Mouse (Mus musculus): ENCODE measurements at regions not wholly inside any gene's neighbourhood (a gene's known extent, or its start where the extent isn't known, plus 50 kb on each side); places are given as distances from the start of the nearest gene placed in this dataset.

DNA sequence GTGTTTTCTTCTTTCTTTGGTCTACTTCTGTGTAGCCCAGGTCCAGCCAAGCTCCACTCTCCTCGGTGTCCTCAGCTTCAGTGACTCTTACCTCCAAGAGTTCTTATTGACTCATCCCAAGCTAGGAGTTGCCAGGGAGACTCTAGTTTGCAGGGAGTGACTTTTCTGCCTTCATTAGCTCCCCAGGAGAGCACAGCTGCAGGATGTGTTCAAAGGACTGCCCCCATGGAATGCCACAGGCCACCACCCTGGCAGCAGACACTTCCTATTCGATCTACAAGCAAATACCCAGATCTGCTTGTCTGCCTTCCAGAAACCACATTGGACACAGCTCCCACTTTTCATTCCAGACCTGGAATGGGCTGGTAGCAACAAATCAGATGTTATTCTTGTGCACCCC, 269.6 kb upstream of the Tnp1 start:
- no peak for DNase-seq (ENCODE audit: extremely low read depth, low read depth, low spot score)
- H3K4me3 ChIP-seq (ENCODE audit: insufficient read depth, low read depth, low read length), result no peak overlapping the region
- no peak for TF ChIP-seq CTCF (IDR thresholded peaks at IDR 0.05; ENCODE audit: low read depth, low read length)
- no peak for TF ChIP-seq POLR2A (IDR thresholded peaks at IDR 0.05; ENCODE audit: extremely low read depth, insufficient read depth, low read length)
- H3K36me3 ChIP-seq (ENCODE audit: control insufficient read depth, insufficient read depth, low read length), result no peaks in the 10 kb centered on the region
- no peaks in the 10 kb centered on the region for H3K79me2 ChIP-seq (ENCODE audit: control insufficient read depth, insufficient read depth, low read length)
- H3K4me1 ChIP-seq (ENCODE audit: control insufficient read depth, insufficient read depth, low read length), result no peaks in the 10 kb centered on the region
- H3K9ac ChIP-seq (ENCODE audit: low read depth, low read length), result no peak overlapping the region
- no peaks in the 10 kb centered on the region for H3K27me3 ChIP-seq (ENCODE audit: control insufficient read depth, insufficient read depth, low read length)
- H3K27ac ChIP-seq (replicated peaks; ENCODE audit: insufficient read depth, low read depth, low read length), result no peak overlapping the region
- 76% methylated on average over 2 of the region's 2 CpGs for WGBS

GRCm38 (mm10) chr1:73274480-73274879, 258.8 kb upstream of the Tnp1 start:
- no peak overlapping the region for H3K9ac ChIP-seq (ENCODE audit: low read depth, low read length)
- no peaks in the 10 kb centered on the region for H3K4me1 ChIP-seq (ENCODE audit: control insufficient read depth, insufficient read depth, low read length)
- no peaks in the 10 kb centered on the region for H3K36me3 ChIP-seq (ENCODE audit: control insufficient read depth, insufficient read depth, low read length)
- H3K4me3 ChIP-seq (ENCODE audit: insufficient read depth, low read depth, low read length), result no peak overlapping the region
- TF ChIP-seq CTCF (IDR thresholded peaks at IDR 0.05; ENCODE audit: low read depth, low read length), result 0 out of 2 replicates have a peak, but pooled peaks have one; percentile 26
- no peak for TF ChIP-seq POLR2A (IDR thresholded peaks at IDR 0.05; ENCODE audit: extremely low read depth, insufficient read depth, low read length)
- 47% methylated on average over 2 of the region's 2 CpGs for WGBS
- no peak overlapping the region for H3K27ac ChIP-seq (replicated peaks; ENCODE audit: insufficient read depth, low read depth, low read length)
- H3K79me2 ChIP-seq (ENCODE audit: control insufficient read depth, insufficient read depth, low read length), result no peaks in the 10 kb centered on the region
- no peaks in the 10 kb centered on the region for H3K27me3 ChIP-seq (ENCODE audit: control insufficient read depth, insufficient read depth, low read length)
- no peak for DNase-seq (ENCODE audit: extremely low read depth, low read depth, low spot score)

DNA sequence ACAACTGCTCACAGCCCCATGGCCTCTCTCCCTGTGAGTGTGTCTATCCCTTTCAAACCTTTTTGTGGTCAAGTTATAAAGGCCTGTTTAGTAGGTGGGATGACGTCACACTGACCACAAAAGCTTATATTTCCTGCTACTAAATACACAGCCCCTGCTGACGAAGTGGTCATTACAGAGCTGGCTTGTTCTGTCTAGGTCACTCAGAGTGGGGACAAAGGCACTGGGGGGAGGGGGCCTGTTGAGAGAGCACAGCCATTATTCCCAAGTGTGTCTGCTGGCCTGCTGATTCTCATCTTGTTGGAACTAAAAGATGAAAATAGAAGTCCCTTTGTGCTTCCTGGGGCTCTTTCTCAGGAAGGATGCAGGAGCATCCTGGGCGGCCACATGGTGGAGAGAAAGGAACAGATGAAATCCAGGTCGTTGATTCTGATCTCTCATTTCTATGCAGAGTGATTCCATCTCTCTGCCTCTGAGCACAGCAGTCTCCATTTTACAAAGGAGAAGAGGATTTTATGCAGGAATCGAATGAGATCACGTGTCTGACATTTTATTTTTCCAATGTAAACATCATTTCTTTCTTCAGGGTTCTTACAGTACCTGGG, 255.2 kb upstream of the Tnp1 start:
- Histone ChIP-seq H3K79me2 (ENCODE audit: control insufficient read depth, insufficient read depth, low read length) (no peaks in the 10 kb centered on the region), H3K4me3 (ENCODE audit: insufficient read depth, low read depth, low read length) (no peak overlapping the region), H3K27ac (replicated peaks; ENCODE audit: insufficient read depth, low read depth, low read length) (no peak overlapping the region), H3K27me3 (ENCODE audit: control insufficient read depth, insufficient read depth, low read length) (no peaks in the 10 kb centered on the region), H3K9ac (ENCODE audit: low read depth, low read length) (no peak overlapping the region), H3K36me3 (ENCODE audit: control insufficient read depth, insufficient read depth, low read length) (no peaks in the 10 kb centered on the region), H3K4me1 (ENCODE audit: control insufficient read depth, insufficient read depth, low read length) (no peaks in the 10 kb centered on the region)
- 83% methylated on average over 6 of the region's 6 CpGs for WGBS
- no peak for TF ChIP-seq POLR2A (IDR thresholded peaks at IDR 0.05; ENCODE audit: extremely low read depth, insufficient read depth, low read length)
- TF ChIP-seq CTCF (IDR thresholded peaks at IDR 0.05; ENCODE audit: low read depth, low read length), result no peak
- DNase-seq (ENCODE audit: extremely low read depth, low read depth, low spot score), result no peak

- H3K4me3 ChIP-seq (ENCODE audit: insufficient read depth, low read depth, low read length), result no peak overlapping the region
- WGBS, result 81% methylated on average over 7 of the region's 7 CpGs
- H3K27ac ChIP-seq (replicated peaks; ENCODE audit: insufficient read depth, low read depth, low read length), result no peak overlapping the region
- no peaks in the 10 kb centered on the region for H3K27me3 ChIP-seq (ENCODE audit: control insufficient read depth, insufficient read depth, low read length)
- DNase-seq (ENCODE audit: extremely low read depth, low read depth, low spot score), result no peak
- H3K9ac ChIP-seq (ENCODE audit: low read depth, low read length), result no peak overlapping the region
- no peaks in the 10 kb centered on the region for H3K79me2 ChIP-seq (ENCODE audit: control insufficient read depth, insufficient read depth, low read length)
- no peaks in the 10 kb centered on the region for H3K4me1 ChIP-seq (ENCODE audit: control insufficient read depth, insufficient read depth, low read length)
- TF ChIP-seq POLR2A (IDR thresholded peaks at IDR 0.05; ENCODE audit: extremely low read depth, insufficient read depth, low read length) (no peak), CTCF (IDR thresholded peaks at IDR 0.05; ENCODE audit: low read depth, low read length) (no peak)
- H3K36me3 ChIP-seq (ENCODE audit: control insufficient read depth, insufficient read depth, low read length), result no peaks in the 10 kb centered on the region
These were observed 253.5 kb upstream of the Tnp1 start for GRCm38 (mm10) chr1:73269051-73269755.

- no peaks in the 10 kb centered on the region for H3K4me1 ChIP-seq (ENCODE audit: control insufficient read depth, insufficient read depth, low read length)
- TF ChIP-seq POLR2A (IDR thresholded peaks at IDR 0.05; ENCODE audit: extremely low read depth, insufficient read depth, low read length) (no peak), CTCF (IDR thresholded peaks at IDR 0.05; ENCODE audit: low read depth, low read length) (no peak)
These were observed 249.3 kb upstream of the Tnp1 start for GRCm38 (mm10) chr1:73265009-73265408.

GRCm38 (mm10) chr1:73264245-73264644, 248.5 kb upstream of the Tnp1 start:
- no peaks in the 10 kb centered on the region for H3K79me2 ChIP-seq (ENCODE audit: control insufficient read depth, insufficient read depth, low read length)
- TF ChIP-seq POLR2A (IDR thresholded peaks at IDR 0.05; ENCODE audit: extremely low read depth, insufficient read depth, low read length) (no peak), CTCF (IDR thresholded peaks at IDR 0.05; ENCODE audit: low read depth, low read length) (no peak)
- DNase-seq (ENCODE audit: extremely low read depth, low read depth, low spot score), result no peak
- 90% methylated on average over 7 of the region's 7 CpGs for WGBS
- H3K27ac ChIP-seq (replicated peaks; ENCODE audit: insufficient read depth, low read depth, low read length), result no peak overlapping the region
- no peak overlapping the region for H3K4me3 ChIP-seq (ENCODE audit: insufficient read depth, low read depth, low read length)
- H3K9ac ChIP-seq (ENCODE audit: low read depth, low read length), result no peak overlapping the region
- H3K4me1 ChIP-seq (ENCODE audit: control insufficient read depth, insufficient read depth, low read length), result no peaks in the 10 kb centered on the region
- H3K36me3 ChIP-seq (ENCODE audit: control insufficient read depth, insufficient read depth, low read length), result no peaks in the 10 kb centered on the region
- no peaks in the 10 kb centered on the region for H3K27me3 ChIP-seq (ENCODE audit: control insufficient read depth, insufficient read depth, low read length)

More at GRCm38 (mm10) chr1:73265009-73265408, 249.3 kb upstream of the Tnp1 start:
- no peak for DNase-seq (ENCODE audit: extremely low read depth, low read depth, low spot score)
- Histone ChIP-seq H3K79me2 (ENCODE audit: control insufficient read depth, insufficient read depth, low read length) (no peaks in the 10 kb centered on the region), H3K36me3 (ENCODE audit: control insufficient read depth, insufficient read depth, low read length) (no peaks in the 10 kb centered on the region), H3K27me3 (ENCODE audit: control insufficient read depth, insufficient read depth, low read length) (no peaks in the 10 kb centered on the region), H3K4me3 (ENCODE audit: insufficient read depth, low read depth, low read length) (no peak overlapping the region), H3K9ac (ENCODE audit: low read depth, low read length) (no peak overlapping the region), H3K27ac (replicated peaks; ENCODE audit: insufficient read depth, low read depth, low read length) (no peak overlapping the region)
- WGBS, result 79% methylated on average over 4 of the region's 4 CpGs

Data from liver, adult 2 months (tissue).